Mouse (Mus musculus) CD4-positive, CD25-positive, alpha-beta regulatory T cell, adult 4 months (primary cell): ENCODE results near the gene Pcsk1. TPM values are rescaled to one million over a fixed set of nuclear protein-coding genes. Genes with fewer than 3 reads are reported as not detected.

ENCODE experiments used
- ATAC-seq: one replicate; pipeline ENCODE4 v1.8.0; 2017
- polyA plus RNA-seq, 2 experiments: library from polyadenylated mRNA; unstranded; fragments of 100-300 nt; shearing (Covaris generic); gene quantifications; one replicate each; pipeline ENCODE4 v1.2.1; 2017

Pcsk1 gene
- under 1 TPM; 0.50 to 0.84 TPM for polyA plus RNA-seq

GRCm38 (mm10) chr13:75089721-75090410 is at the start of gene Pcsk1:
Gene Pcsk1 (plus strand): TSS chr13:75089826.
- no peak for ATAC-seq

- no peak for ATAC-seq
These were observed 30.8 kb upstream of the Pcsk1 start for GRCm38 (mm10) chr13:75058818-75059217.

GRCm38 (mm10) chr13:75063947-75064346 is 25.7 kb upstream of the Pcsk1 start:
- ATAC-seq: no peak

GRCm38 (mm10) chr13:75088597-75088996 is 1.0 kb upstream of the Pcsk1 start:
- ATAC-seq: no peak

GRCm38 (mm10) chr13:75090411-75090779 is 769 bp downstream of the Pcsk1 start:
- no peak for ATAC-seq

- ATAC-seq: no peak
These were observed 1.4 kb downstream of the Pcsk1 start for GRCm38 (mm10) chr13:75091071-75091470.

- no peak for ATAC-seq
These were observed 5.9 kb downstream of the Pcsk1 start for GRCm38 (mm10) chr13:75095487-75095886.

GRCm38 (mm10) chr13:75113114-75113513 is 23.5 kb downstream of the Pcsk1 start:
- no peak for ATAC-seq

- ATAC-seq: no peak
These were observed 24.4 kb downstream of the Pcsk1 start for GRCm38 (mm10) chr13:75114007-75114424.

- ATAC-seq: no peak
These were observed 25.2 kb downstream of the Pcsk1 start for GRCm38 (mm10) chr13:75114838-75115237.

GRCm38 (mm10) chr13:75135833-75136232 is 46.2 kb downstream of the Pcsk1 start:
- ATAC-seq: no peak

- ATAC-seq: no peak
These were observed 71.0 kb downstream of the Pcsk1 start for GRCm38 (mm10) chr13:75160661-75161060.

GRCm38 (mm10) chr13:75163408-75163807 is 73.8 kb downstream of the Pcsk1 start:
- no peak for ATAC-seq
